Mouse (Mus musculus) kidney, embryonic 14.5 days (tissue): ENCODE results near the gene Olfr288. TPM values are rescaled to one million over a fixed set of nuclear protein-coding genes. Genes with fewer than 3 reads are reported as not detected.
A peak's percentile ranks its signal among the peaks of the same experiment; 100 is the strongest.

Experiments used
- ATAC-seq: fragments of 200-750 bp; cut with Nextera tagmentation; 2 replicates; pipeline ENCODE4 v1.8.0; 2017; ENCODE audit warnings: moderate number of reproducible peaks, mild to moderate bottlenecking, moderate TSS enrichment, moderate library complexity; ENCODE audit not compliant: low FRiP score, low TSS enrichment
- H3K27ac ChIP-seq: fragments of 300-500 bp; sonication (generic); 2 replicates; pipeline ENCODE4 v1.5.1; 2014; ENCODE audit warnings: low read depth, mild to moderate bottlenecking, low read length, moderate library complexity, mixed read lengths
- H3K27me3 ChIP-seq: fragments of 300-500 bp; sonication (generic); 2 replicates; pipeline ENCODE4 v1.6.1; 2014; ENCODE audit warnings: mild to moderate bottlenecking, low read length; ENCODE audit not compliant: control insufficient read depth, insufficient read depth
- H3K36me3 ChIP-seq: fragments of 300-500 bp; sonication (generic); 2 replicates; pipeline ENCODE4 v1.6.1; 2014; ENCODE audit warnings: low read length, mixed read lengths; ENCODE audit not compliant: control insufficient read depth, insufficient read depth
- H3K4me1 ChIP-seq: fragments of 300-500 bp; sonication (generic); 2 replicates; pipeline ENCODE4 v1.6.1; 2014; ENCODE audit warnings: low read length, mixed read lengths; ENCODE audit not compliant: control insufficient read depth, insufficient read depth
- H3K4me2 ChIP-seq: fragments of 300-500 bp; sonication (generic); replicated peaks from 2 replicates; pipeline ENCODE4 v1.6.1; 2014; ENCODE audit warnings: low read depth, mild to moderate bottlenecking, low read length
- H3K4me3 ChIP-seq: fragments of 300-500 bp; sonication (generic); 2 replicates; pipeline ENCODE4 v1.5.1; 2014; ENCODE audit warnings: mild to moderate bottlenecking, low read length
- H3K9ac ChIP-seq: fragments of 300-500 bp; sonication (generic); 2 replicates; pipeline ENCODE4 v1.6.1; 2014; ENCODE audit warnings: low read depth, mild to moderate bottlenecking, low read length, moderate library complexity
- H3K9me3 ChIP-seq: fragments of 300-500 bp; sonication (generic); 2 replicates; pipeline ENCODE4 v1.6.1; 2016; ENCODE audit warnings: low read length; ENCODE audit not compliant: control insufficient read depth
- WGBS: fragments of 180-500 bp; shearing (Covaris S2); extraction: QIAGEN DNeasy Blood & Tissue Kit; methylation state at CpG from one replicate; pipeline ENCODE4 v1.1.7; 2014; 5-methylcytosine and 5-hydroxymethylcytosine counted together
- polyA plus RNA-seq: library from polyadenylated mRNA; unstranded; fragments of >200 nt; fragmentation: Nextera tagmentation; extraction: Ambion mirVana; gene quantifications from 2 replicates; pipeline ENCODE4 v1.2.1, GENCODE M21; 2014

Gene Olfr288
- polyA plus RNA-seq, 1 experiment from 2014 or later: not detected

- Histone ChIP-seq H3K27me3 (no peaks in the 10 kb centered on the region), H3K9ac (peak overlapping the region; percentile 89), H3K4me1 (peaks cover 4% of the 10 kb centered on the region; the same call in 1 of the 2 replicates), H3K4me3 (peak overlapping the region; percentile 87), H3K9me3 (no peaks in the 10 kb centered on the region), H3K27ac (peak overlapping the region; percentile 73), H3K36me3 (peaks cover 20% of the 10 kb centered on the region; the same call in 1 of the 2 replicates), H3K4me2 (peak overlapping the region; percentile 59)
- peak; percentile 67 for ATAC-seq
- under 1% methylated on average over 31 of the region's 36 CpGs for WGBS
Observed at GRCm38 (mm10) chr15:98144861-98145507, 50.4 kb downstream of the Olfr288 start.

- Histone ChIP-seq H3K9ac (no peak overlapping the region), H3K4me1 (peaks cover 4% of the 10 kb centered on the region; the same call in 1 of the 2 replicates), H3K9me3 (no peaks in the 10 kb centered on the region), H3K27me3 (no peaks in the 10 kb centered on the region), H3K27ac (no peak overlapping the region), H3K4me2 (no peak overlapping the region), H3K36me3 (peaks cover 33% of the 10 kb centered on the region; the same call in 1 of the 2 replicates), H3K4me3 (no peak overlapping the region)
- no peak for ATAC-seq
- 87% methylated on average over 10 of the region's 10 CpGs for WGBS
Observed at GRCm38 (mm10) chr15:98142515-98142914, 52.8 kb downstream of the Olfr288 start.

DNA sequence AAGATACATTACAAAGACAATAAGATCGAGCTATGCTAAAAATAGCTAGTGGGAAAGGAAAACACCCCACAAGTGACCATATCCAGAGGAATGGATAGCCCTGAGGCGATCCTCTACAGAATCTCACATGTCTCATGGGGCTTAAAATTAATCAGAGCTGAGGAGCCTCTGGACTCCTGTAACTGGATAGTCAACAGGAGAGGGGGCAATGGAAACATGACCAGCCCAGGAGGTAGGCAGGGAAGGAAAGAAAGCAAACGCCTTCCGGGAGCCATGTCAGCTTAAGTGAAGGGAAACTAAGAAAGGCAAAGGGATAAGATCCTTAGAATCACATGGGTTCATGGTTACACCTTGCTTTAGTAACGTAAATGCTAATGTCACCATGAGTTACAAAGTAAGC lies 54.5 kb downstream of the Olfr288 start:
- no peak overlapping the region for H3K4me2 ChIP-seq
- peaks cover 50% of the 10 kb centered on the region for H3K36me3 ChIP-seq
- 62% methylated on average over 5 of the region's 5 CpGs for WGBS
- H3K27me3 ChIP-seq: no peaks in the 10 kb centered on the region
- no peak overlapping the region for H3K4me3 ChIP-seq
- no peak overlapping the region for H3K9ac ChIP-seq
- peaks cover 4% of the 10 kb centered on the region; the same call in 1 of the 2 replicates for H3K4me1 ChIP-seq
- H3K9me3 ChIP-seq: no peaks in the 10 kb centered on the region
- no peak for ATAC-seq
- H3K27ac ChIP-seq: no peak overlapping the region; the same call in 1 of the 2 replicates

GRCm38 (mm10) chr15:98139763-98140162 lies 55.6 kb downstream of the Olfr288 start:
- Histone ChIP-seq H3K36me3 (peaks cover 60% of the 10 kb centered on the region), H3K9ac (no peak overlapping the region), H3K4me2 (no peak overlapping the region), H3K27ac (no peak overlapping the region), H3K4me3 (no peak overlapping the region), H3K9me3 (no peaks in the 10 kb centered on the region), H3K4me1 (peaks cover 3% of the 10 kb centered on the region; the same call in 1 of the 2 replicates), H3K27me3 (no peaks in the 10 kb centered on the region)
- 64% methylated on average over 7 of the region's 7 CpGs for WGBS
- 0 out of 2 replicates have a peak, but pooled peaks have one; percentile 44 for ATAC-seq

DNA sequence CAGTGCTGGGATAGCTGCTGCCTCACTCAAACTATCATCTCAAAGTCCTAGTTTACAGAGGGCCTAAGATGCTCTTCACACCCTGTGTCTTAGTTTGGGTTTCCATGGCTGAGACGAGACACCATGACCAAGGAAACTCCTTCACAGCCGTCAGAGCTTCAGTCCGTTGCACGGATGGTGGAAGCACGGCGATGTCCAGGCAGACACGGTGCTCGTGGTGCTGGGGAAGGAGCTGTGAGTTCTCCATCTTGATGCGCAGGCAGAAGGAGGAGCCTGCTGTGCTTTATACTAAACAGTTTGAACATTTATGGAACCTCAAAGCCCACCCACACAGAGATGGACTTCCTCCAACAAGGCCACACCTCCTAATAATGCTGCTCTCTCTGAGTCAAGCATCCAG lies 58.5 kb downstream of the Olfr288 start:
- H3K4me1 ChIP-seq: no peaks in the 10 kb centered on the region; the same call in 1 of the 2 replicates
- H3K36me3 ChIP-seq: peaks cover 78% of the 10 kb centered on the region
- H3K9me3 ChIP-seq: no peaks in the 10 kb centered on the region
- no peak overlapping the region for H3K27ac ChIP-seq
- ATAC-seq: no peak
- H3K4me3 ChIP-seq: no peak overlapping the region
- 92% methylated on average over 9 of the region's 9 CpGs for WGBS
- no peak overlapping the region for H3K9ac ChIP-seq
- no peaks in the 10 kb centered on the region for H3K27me3 ChIP-seq
- no peak overlapping the region for H3K4me2 ChIP-seq

Other genes with a start within 250 kb of the Olfr288 start
- 40.9 and 44.9 TPM in 2 replicates for gene Tmem106c, start 231.3 kb downstream of the Olfr288 start, polyA plus RNA-seq
- 13.8 and 23.9 TPM in 2 replicates for gene Col2a1, start 190.8 kb downstream of the Olfr288 start, polyA plus RNA-seq
- gene Pfkm, start 103.0 kb downstream of the Olfr288 start, polyA plus RNA-seq: 23.4 and 34.2 TPM in 2 replicates
- 25.9 and 41.2 TPM in 2 replicates for gene Senp1, start 101.8 kb downstream of the Olfr288 start, polyA plus RNA-seq
- 40.6 and 52.6 TPM in 2 replicates for gene Asb8, start 29.9 kb downstream of the Olfr288 start, polyA plus RNA-seq
- 0.99 and 1.2 TPM in 2 replicates for gene Ccdc184, start 28.4 kb downstream of the Olfr288 start, polyA plus RNA-seq
- not detected in 2 replicates for gene Gm44579, start 25.4 kb upstream of the Olfr288 start, polyA plus RNA-seq
- not detected in 2 replicates for gene Olfr287, start 25.5 kb upstream of the Olfr288 start, polyA plus RNA-seq
- not detected in 2 replicates for gene Olfr286, start 38.9 kb upstream of the Olfr288 start, polyA plus RNA-seq
- not detected in 2 replicates for gene H1fnt, start 61.8 kb upstream of the Olfr288 start, polyA plus RNA-seq
- 0.47 and 1.3 TPM in 2 replicates for gene Zfp641, start 100.6 kb upstream of the Olfr288 start, polyA plus RNA-seq
- not detected in 2 replicates for gene Olfr285, start 121.8 kb upstream of the Olfr288 start, polyA plus RNA-seq
- gene Olfr284, start 145.4 kb upstream of the Olfr288 start, polyA plus RNA-seq: not detected in 2 replicates
- not detected in 2 replicates for gene Olfr283, start 185.4 kb upstream of the Olfr288 start, polyA plus RNA-seq
- gene Olfr282, start 235.7 kb upstream of the Olfr288 start, polyA plus RNA-seq: not detected in 2 replicates